Mouse (Mus musculus): ENCODE measurements around the gene Cyp21a1. TPM values are rescaled to one million over a fixed set of nuclear protein-coding genes. Genes with fewer than 3 reads are reported as not detected.

The Cyp21a1 gene
- total RNA-seq, 2 experiments from 2014 or later: not detected

Other genes with a start within 250 kb of the Cyp21a1 start
Only the 30 nearest of the 34 such genes appear.
- gene Gpsm3, start 214.8 kb downstream of the Cyp21a1 start, total RNA-seq (2015; ENCODE audit: low replicate concordance): 21.8 and 24.1 TPM in 2 replicates
- 4.9 and 22.2 TPM in 2 replicates for gene Gpsm3, start 214.8 kb downstream of the Cyp21a1 start, total RNA-seq (2017; ENCODE audit: low replicate concordance)
- 8.3 and 9.2 TPM in 2 replicates for gene Pbx2, start 213.3 kb downstream of the Cyp21a1 start, total RNA-seq (2015; ENCODE audit: low replicate concordance)
- gene Pbx2, start 213.3 kb downstream of the Cyp21a1 start, total RNA-seq (2017; ENCODE audit: low replicate concordance): 8.7 and 19.7 TPM in 2 replicates
- gene Ager, start 206.7 kb downstream of the Cyp21a1 start, total RNA-seq (2015; ENCODE audit: low replicate concordance): 0.84 and 1.1 TPM in 2 replicates
- gene Ager, start 206.7 kb downstream of the Cyp21a1 start, total RNA-seq (2017; ENCODE audit: low replicate concordance): 1.7 TPM in 1 of 2 replicates, not detected in the other
- gene Rnf5, start 200.9 kb downstream of the Cyp21a1 start, total RNA-seq (2015; ENCODE audit: low replicate concordance): 39.4 and 63.8 TPM in 2 replicates
- gene Rnf5, start 200.9 kb downstream of the Cyp21a1 start, total RNA-seq (2017; ENCODE audit: low replicate concordance): 16.6 and 24.9 TPM in 2 replicates
- 12.6 and 17.3 TPM in 2 replicates for gene Agpat1, start 200.3 kb downstream of the Cyp21a1 start, total RNA-seq (2015; ENCODE audit: low replicate concordance)
- 8.0 and 10.3 TPM in 2 replicates for gene Agpat1, start 200.3 kb downstream of the Cyp21a1 start, total RNA-seq (2017; ENCODE audit: low replicate concordance)
- 3.2 TPM in 1 of 2 replicates, not detected in the other for gene Egfl8, start 188.6 kb downstream of the Cyp21a1 start, total RNA-seq (2015; ENCODE audit: low replicate concordance)
- gene Egfl8, start 188.6 kb downstream of the Cyp21a1 start, total RNA-seq (2017; ENCODE audit: low replicate concordance): not detected in 2 replicates
- gene Ppt2, start 176.1 kb downstream of the Cyp21a1 start, total RNA-seq (2015; ENCODE audit: low replicate concordance): 6.7 and 13.0 TPM in 2 replicates
- gene Ppt2, start 176.1 kb downstream of the Cyp21a1 start, total RNA-seq (2017; ENCODE audit: low replicate concordance): 3.2 and 4.0 TPM in 2 replicates
- gene Prrt1, start 175.0 kb downstream of the Cyp21a1 start, total RNA-seq (2015; ENCODE audit: low replicate concordance): not detected in 2 replicates
- not detected in 2 replicates for gene Prrt1, start 175.0 kb downstream of the Cyp21a1 start, total RNA-seq (2017; ENCODE audit: low replicate concordance)
- gene Fkbpl, start 159.8 kb downstream of the Cyp21a1 start, total RNA-seq (2015; ENCODE audit: low replicate concordance): 2.5 TPM in 1 of 2 replicates, not detected in the other
- 2.6 and 4.9 TPM in 2 replicates for gene Fkbpl, start 159.8 kb downstream of the Cyp21a1 start, total RNA-seq (2017; ENCODE audit: low replicate concordance)
- gene Atf6b, start 157.4 kb downstream of the Cyp21a1 start, total RNA-seq (2015; ENCODE audit: low replicate concordance): 5.4 and 8.3 TPM in 2 replicates
- gene Atf6b, start 157.4 kb downstream of the Cyp21a1 start, total RNA-seq (2017; ENCODE audit: low replicate concordance): 2.6 and 5.0 TPM in 2 replicates
- gene Tnxb, start 134.0 kb downstream of the Cyp21a1 start, total RNA-seq (2015; ENCODE audit: low replicate concordance): not detected in 2 replicates
- not detected in 2 replicates for gene Tnxb, start 134.0 kb downstream of the Cyp21a1 start, total RNA-seq (2017; ENCODE audit: low replicate concordance)
- gene C4b, start 60.7 kb downstream of the Cyp21a1 start, total RNA-seq (2015; ENCODE audit: low replicate concordance): 0.36 TPM in 1 of 2 replicates, not detected in the other
- under 0.01 and 2.1 TPM in 2 replicates for gene C4b, start 60.7 kb downstream of the Cyp21a1 start, total RNA-seq (2017; ENCODE audit: low replicate concordance)
- 12.6 and 18.0 TPM in 2 replicates for gene Stk19, start 32.4 kb upstream of the Cyp21a1 start, total RNA-seq (2015; ENCODE audit: low replicate concordance)
- 20.5 and 22.2 TPM in 2 replicates for gene Stk19, start 32.4 kb upstream of the Cyp21a1 start, total RNA-seq (2017; ENCODE audit: low replicate concordance)
- gene Dxo, start 32.5 kb upstream of the Cyp21a1 start, total RNA-seq (2015; ENCODE audit: low replicate concordance): 49.4 and 52.0 TPM in 2 replicates
- 13.4 and 26.7 TPM in 2 replicates for gene Dxo, start 32.5 kb upstream of the Cyp21a1 start, total RNA-seq (2017; ENCODE audit: low replicate concordance)
- 11.3 and 25.6 TPM in 2 replicates for gene Skiv2l, start 45.6 kb upstream of the Cyp21a1 start, total RNA-seq (2015; ENCODE audit: low replicate concordance)
- 48.5 and 60.0 TPM in 2 replicates for gene Skiv2l, start 45.6 kb upstream of the Cyp21a1 start, total RNA-seq (2017; ENCODE audit: low replicate concordance)
- 31.9 and 52.3 TPM in 2 replicates for gene Nelfe, start 45.8 kb upstream of the Cyp21a1 start, total RNA-seq (2015; ENCODE audit: low replicate concordance)
- gene Nelfe, start 45.8 kb upstream of the Cyp21a1 start, total RNA-seq (2017; ENCODE audit: low replicate concordance): 18.5 and 30.7 TPM in 2 replicates
- 9.2 TPM in 1 of 2 replicates, not detected in the other for gene Cfb, start 58.0 kb upstream of the Cyp21a1 start, total RNA-seq (2015; ENCODE audit: low replicate concordance)
- not detected in 2 replicates for gene Cfb, start 58.0 kb upstream of the Cyp21a1 start, total RNA-seq (2017; ENCODE audit: low replicate concordance)
- gene Zbtb12, start 74.9 kb upstream of the Cyp21a1 start, total RNA-seq (2015; ENCODE audit: low replicate concordance): not detected in 2 replicates
- gene Zbtb12, start 74.9 kb upstream of the Cyp21a1 start, total RNA-seq (2017; ENCODE audit: low replicate concordance): 1.0 TPM in 1 of 2 replicates, not detected in the other
- gene Gm20547, start 77.5 kb upstream of the Cyp21a1 start, total RNA-seq (2015; ENCODE audit: low replicate concordance): not detected in 2 replicates
- not detected in 2 replicates for gene Gm20547, start 77.5 kb upstream of the Cyp21a1 start, total RNA-seq (2017; ENCODE audit: low replicate concordance)
- 15.5 and 23.5 TPM in 2 replicates for gene C2, start 93.7 kb upstream of the Cyp21a1 start, total RNA-seq (2015; ENCODE audit: low replicate concordance)
- gene C2, start 93.7 kb upstream of the Cyp21a1 start, total RNA-seq (2017; ENCODE audit: low replicate concordance): 1.8 TPM in 1 of 2 replicates, not detected in the other
- gene Ehmt2, start 93.9 kb upstream of the Cyp21a1 start, total RNA-seq (2015; ENCODE audit: low replicate concordance): 15.1 and 28.5 TPM in 2 replicates
- 7.0 and 8.3 TPM in 2 replicates for gene Ehmt2, start 93.9 kb upstream of the Cyp21a1 start, total RNA-seq (2017; ENCODE audit: low replicate concordance)
- gene Slc44a4, start 109.9 kb upstream of the Cyp21a1 start, total RNA-seq (2015; ENCODE audit: low replicate concordance): not detected in 2 replicates
- gene Slc44a4, start 109.9 kb upstream of the Cyp21a1 start, total RNA-seq (2017; ENCODE audit: low replicate concordance): not detected in 2 replicates
- 3.8 and 5.0 TPM in 2 replicates for gene Neu1, start 126.7 kb upstream of the Cyp21a1 start, total RNA-seq (2015; ENCODE audit: low replicate concordance)
- 3.9 and 5.1 TPM in 2 replicates for gene Neu1, start 126.7 kb upstream of the Cyp21a1 start, total RNA-seq (2017; ENCODE audit: low replicate concordance)
- gene Hspa1b, start 154.7 kb upstream of the Cyp21a1 start, total RNA-seq (2015; ENCODE audit: low replicate concordance): 2.5 and 4.0 TPM in 2 replicates
- gene Hspa1b, start 154.7 kb upstream of the Cyp21a1 start, total RNA-seq (2017; ENCODE audit: low replicate concordance): 1.0 and 3.3 TPM in 2 replicates
- not detected in 2 replicates for gene Gm20481, start 165.4 kb upstream of the Cyp21a1 start, total RNA-seq (2015; ENCODE audit: low replicate concordance)
- not detected in 2 replicates for gene Gm20481, start 165.4 kb upstream of the Cyp21a1 start, total RNA-seq (2017; ENCODE audit: low replicate concordance)
- gene Hspa1a, start 167.6 kb upstream of the Cyp21a1 start, total RNA-seq (2015; ENCODE audit: low replicate concordance): 1.4 TPM in 1 of 2 replicates, not detected in the other
- 0.30 and 4.6 TPM in 2 replicates for gene Hspa1a, start 167.6 kb upstream of the Cyp21a1 start, total RNA-seq (2017; ENCODE audit: low replicate concordance)
- not detected in 2 replicates for gene Hspa1l, start 168.1 kb upstream of the Cyp21a1 start, total RNA-seq (2015; ENCODE audit: low replicate concordance)
- gene Hspa1l, start 168.1 kb upstream of the Cyp21a1 start, total RNA-seq (2017; ENCODE audit: low replicate concordance): not detected in 2 replicates
- 76.0 and 78.4 TPM in 2 replicates for gene Lsm2, start 177.3 kb upstream of the Cyp21a1 start, total RNA-seq (2015; ENCODE audit: low replicate concordance)
- 23.0 and 27.6 TPM in 2 replicates for gene Lsm2, start 177.3 kb upstream of the Cyp21a1 start, total RNA-seq (2017; ENCODE audit: low replicate concordance)
- gene Vars, start 196.4 kb upstream of the Cyp21a1 start, total RNA-seq (2015; ENCODE audit: low replicate concordance): 156 and 173 TPM in 2 replicates
- gene Vars, start 196.4 kb upstream of the Cyp21a1 start, total RNA-seq (2017; ENCODE audit: low replicate concordance): 144 and 198 TPM in 2 replicates
- gene Vwa7, start 212.0 kb upstream of the Cyp21a1 start, total RNA-seq (2015; ENCODE audit: low replicate concordance): not detected in 2 replicates
- gene Vwa7, start 212.0 kb upstream of the Cyp21a1 start, total RNA-seq (2017; ENCODE audit: low replicate concordance): 0.39 and 0.53 TPM in 2 replicates